Mouse (Mus musculus) liver, embryonic 12.5 days (tissue): ENCODE results near the gene Ace2. TPM values are rescaled to one million over a fixed set of nuclear protein-coding genes. Genes with fewer than 3 reads are reported as not detected.
A peak's percentile ranks its signal among the peaks of the same experiment; 100 is the strongest.

Source experiments
- ATAC-seq: fragments of 200-750 bp; cut with Nextera tagmentation; 2 replicates; pipeline ENCODE4 v1.8.0; 2017; ENCODE audit warnings: moderate number of reproducible peaks, mild to moderate bottlenecking, moderate library complexity
- H3K27ac ChIP-seq: fragments of 300-500 bp; sonication (generic); 2 replicates; pipeline ENCODE4 v1.5.1; 2016; ENCODE audit warnings: mild to moderate bottlenecking
- H3K27me3 ChIP-seq: fragments of 300-500 bp; sonication (generic); replicated peaks from 2 replicates; pipeline ENCODE4 v1.6.1; 2016; ENCODE audit warnings: mild to moderate bottlenecking, moderate library complexity
- H3K36me3 ChIP-seq: fragments of 300-500 bp; sonication (generic); 2 replicates; pipeline ENCODE4 v1.6.1; 2016; ENCODE audit warnings: mild to moderate bottlenecking, moderate library complexity
- H3K4me1 ChIP-seq: fragments of 300-500 bp; sonication (generic); 2 replicates; pipeline ENCODE4 v1.6.1; 2016
- H3K4me2 ChIP-seq: fragments of 300-500 bp; sonication (generic); 2 replicates; pipeline ENCODE4 v1.6.1; 2016; ENCODE audit warnings: mild to moderate bottlenecking, moderate library complexity
- H3K4me3 ChIP-seq: fragments of 300-500 bp; sonication (generic); 2 replicates; pipeline ENCODE4 v1.5.1; 2016; ENCODE audit warnings: mild to moderate bottlenecking, moderate library complexity
- H3K9ac ChIP-seq: fragments of 300-500 bp; sonication (generic); 2 replicates; pipeline ENCODE4 v1.6.1; 2016; ENCODE audit warnings: mild to moderate bottlenecking, moderate library complexity
- H3K9me3 ChIP-seq: fragments of 300-500 bp; sonication (generic); replicated peaks from 2 replicates; pipeline ENCODE4 v1.6.1; 2016; ENCODE audit warnings: mild to moderate bottlenecking, moderate library complexity
- WGBS: fragments of 180-500 bp; shearing (Covaris S2); methylation state at CpG from one replicate; pipeline ENCODE4 v1.1.7; 2016; ENCODE audit not compliant: insufficient replicate concordance; 5-methylcytosine and 5-hydroxymethylcytosine counted together
- polyA plus RNA-seq: library from polyadenylated mRNA; unstranded; fragments of >200 nt; fragmentation: Nextera tagmentation; extraction: Ambion mirVana; gene quantifications from 2 replicates; pipeline ENCODE4 v1.2.1, GENCODE M21; 2016

The Ace2 gene
- polyA plus RNA-seq, 1 experiment from 2014 or later: not detected

- no peak overlapping the region for H3K27ac ChIP-seq
- no peaks in the 10 kb centered on the region for H3K4me1 ChIP-seq
- H3K4me2 ChIP-seq: no peak overlapping the region
- WGBS: 28% methylated on average over 3 of the region's 3 CpGs
- H3K36me3 ChIP-seq: no peaks in the 10 kb centered on the region
- peaks cover 5% of the 10 kb centered on the region for H3K27me3 ChIP-seq
- no peak overlapping the region for H3K4me3 ChIP-seq
- H3K9me3 ChIP-seq: no peaks in the 10 kb centered on the region
- H3K9ac ChIP-seq: no peak overlapping the region
- no peak for ATAC-seq
These were observed 44.7 kb downstream of the Ace2 start for GRCm38 (mm10) chrX:164183844-164184243.

GRCm38 (mm10) chrX:164189880-164190279 is 50.7 kb downstream of the Ace2 start:
- H3K9me3 ChIP-seq: no peaks in the 10 kb centered on the region
- H3K27ac ChIP-seq: no peak overlapping the region
- H3K27me3 ChIP-seq: no peaks in the 10 kb centered on the region; the same call in none of the 2 replicates
- H3K4me1 ChIP-seq: no peaks in the 10 kb centered on the region
- no peak overlapping the region for H3K4me3 ChIP-seq
- H3K9ac ChIP-seq: no peak overlapping the region
- no peak for ATAC-seq
- H3K4me2 ChIP-seq: no peak overlapping the region
- no peaks in the 10 kb centered on the region for H3K36me3 ChIP-seq

DNA sequence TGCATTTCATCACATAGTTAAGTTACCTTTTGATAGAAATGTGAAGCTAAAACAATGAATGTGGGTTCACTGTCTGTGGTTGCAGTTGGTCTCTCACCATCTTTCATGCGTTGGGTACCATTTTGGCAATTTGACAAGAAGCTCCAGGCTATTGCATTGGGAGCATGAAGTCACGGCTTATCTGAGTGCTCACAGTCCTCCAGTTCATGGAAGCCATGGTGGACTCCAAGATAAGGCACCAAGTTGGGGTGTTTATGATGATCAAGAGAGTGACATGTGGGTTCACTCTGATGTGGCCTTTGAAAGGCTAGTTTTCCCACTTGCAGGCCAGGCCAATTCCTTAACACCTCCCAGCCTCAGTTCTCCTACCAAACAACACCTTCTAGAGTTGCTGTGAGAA is 58.5 kb downstream of the Ace2 start:
- WGBS: 55% methylated on average over 2 of the region's 2 CpGs
- H3K27me3 ChIP-seq: no peaks in the 10 kb centered on the region; the same call in 1 of the 2 replicates
- no peak overlapping the region for H3K4me2 ChIP-seq
- H3K9ac ChIP-seq: no peak overlapping the region
- no peak overlapping the region for H3K4me3 ChIP-seq
- no peaks in the 10 kb centered on the region for H3K9me3 ChIP-seq
- H3K4me1 ChIP-seq: peaks cover 6% of the 10 kb centered on the region
- no peak overlapping the region for H3K27ac ChIP-seq
- ATAC-seq: peak; percentile 94
- H3K36me3 ChIP-seq: no peaks in the 10 kb centered on the region

DNA sequence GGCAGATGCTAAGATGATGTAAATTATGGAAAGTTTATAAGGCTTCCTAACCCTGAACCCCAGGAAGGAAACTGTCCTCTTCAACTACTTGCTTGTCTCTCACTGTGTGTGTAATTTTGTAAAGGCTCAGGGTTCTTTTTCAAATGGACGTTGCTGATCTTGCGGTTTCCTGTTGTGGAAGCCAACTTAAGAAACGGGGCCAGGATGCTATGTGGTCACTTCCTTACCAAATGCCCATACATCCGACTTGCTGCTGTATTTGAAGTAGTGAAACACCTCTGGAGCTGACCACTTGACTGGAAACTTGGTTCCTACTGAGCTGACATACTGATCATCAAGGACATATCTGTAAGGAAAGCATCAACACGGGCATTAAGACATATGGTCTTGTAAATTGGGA is 61.4 kb downstream of the Ace2 start:
- Histone ChIP-seq H3K9ac (no peak overlapping the region), H3K27me3 (no peaks in the 10 kb centered on the region), H3K9me3 (no peaks in the 10 kb centered on the region), H3K27ac (no peak overlapping the region), H3K4me1 (peaks cover 6% of the 10 kb centered on the region), H3K36me3 (no peaks in the 10 kb centered on the region), H3K4me2 (no peak overlapping the region), H3K4me3 (no peak overlapping the region)
- 23% methylated on average over 5 of the region's 5 CpGs for WGBS
- no peak for ATAC-seq

- 39% methylated on average over 2 of the region's 2 CpGs for WGBS
- no peak overlapping the region for H3K4me3 ChIP-seq
- no peaks in the 10 kb centered on the region for H3K36me3 ChIP-seq
- no peak overlapping the region for H3K9ac ChIP-seq
- H3K27ac ChIP-seq: no peak overlapping the region
- no peak overlapping the region for H3K4me2 ChIP-seq
- no peaks in the 10 kb centered on the region for H3K4me1 ChIP-seq
- no peaks in the 10 kb centered on the region for H3K9me3 ChIP-seq
- no peaks in the 10 kb centered on the region for H3K27me3 ChIP-seq
- ATAC-seq: no peak
These were observed 82.9 kb downstream of the Ace2 start for GRCm38 (mm10) chrX:164221989-164222388.

DNA sequence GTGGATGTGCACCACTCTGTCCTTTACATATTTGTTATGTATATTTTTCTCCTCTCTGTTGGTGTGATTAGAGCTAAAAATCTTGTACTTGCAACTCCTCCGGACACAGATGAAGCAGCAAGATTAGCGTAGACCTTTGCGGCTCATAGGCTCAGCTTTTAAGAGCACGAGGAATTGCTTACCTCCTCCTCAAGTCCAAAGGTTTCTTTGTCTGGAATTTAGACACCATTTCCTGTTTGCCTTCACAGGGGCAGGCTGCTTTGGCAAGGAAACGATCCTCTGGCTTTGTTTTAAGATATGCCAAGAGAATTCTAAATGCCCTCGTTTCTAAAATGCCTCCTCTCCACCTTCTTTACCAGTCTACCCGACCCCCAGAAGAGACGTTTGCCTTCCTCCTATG is 94.2 kb downstream of the Ace2 start:
- H3K27me3 ChIP-seq: no peaks in the 10 kb centered on the region
- H3K4me2 ChIP-seq: no peak overlapping the region
- no peak overlapping the region for H3K4me3 ChIP-seq
- no peaks in the 10 kb centered on the region for H3K9me3 ChIP-seq
- no peaks in the 10 kb centered on the region for H3K4me1 ChIP-seq
- H3K9ac ChIP-seq: no peak overlapping the region
- ATAC-seq: no peak
- no peak overlapping the region for H3K27ac ChIP-seq
- H3K36me3 ChIP-seq: no peaks in the 10 kb centered on the region
- 54% methylated on average over 8 of the region's 8 CpGs for WGBS

Other genes with a start within 250 kb of the Ace2 start
- 6.0 and 6.2 TPM in 2 replicates for gene Ap1s2, start 230.3 kb upstream of the Ace2 start, polyA plus RNA-seq
- 25.5 and 32.2 TPM in 2 replicates for gene Zrsr2, start 180.7 kb upstream of the Ace2 start, polyA plus RNA-seq
- 0.14 and 0.22 TPM in 2 replicates for gene Car5b, start 111.3 kb upstream of the Ace2 start, polyA plus RNA-seq
- gene Siah1b, start 62.8 kb upstream of the Ace2 start, polyA plus RNA-seq: 23.3 and 24.8 TPM in 2 replicates
- gene Cltrn, start 50.5 kb upstream of the Ace2 start, polyA plus RNA-seq: 0.24 and 0.63 TPM in 2 replicates
- 0.16 and 0.20 TPM in 2 replicates for gene Bmx, start 118.9 kb downstream of the Ace2 start, polyA plus RNA-seq
- gene Pir, start 130.0 kb downstream of the Ace2 start, polyA plus RNA-seq: 18.8 and 19.8 TPM in 2 replicates
- gene Vegfd, start 234.0 kb downstream of the Ace2 start, polyA plus RNA-seq: 1.0 and 1.2 TPM in 2 replicates